Mouse (Mus musculus) hindlimb bud, embryonic 11.5 days (tissue): ENCODE data around the gene Snrpd3.

Experiments used
- DNase-seq: peaks from one replicate; pipeline ENCODE4 v3.0.0-alpha.2; 2012; ENCODE audit warnings: low read depth, low spot score; ENCODE audit errors: extremely low spot score

Gene Snrpd3

DNA sequence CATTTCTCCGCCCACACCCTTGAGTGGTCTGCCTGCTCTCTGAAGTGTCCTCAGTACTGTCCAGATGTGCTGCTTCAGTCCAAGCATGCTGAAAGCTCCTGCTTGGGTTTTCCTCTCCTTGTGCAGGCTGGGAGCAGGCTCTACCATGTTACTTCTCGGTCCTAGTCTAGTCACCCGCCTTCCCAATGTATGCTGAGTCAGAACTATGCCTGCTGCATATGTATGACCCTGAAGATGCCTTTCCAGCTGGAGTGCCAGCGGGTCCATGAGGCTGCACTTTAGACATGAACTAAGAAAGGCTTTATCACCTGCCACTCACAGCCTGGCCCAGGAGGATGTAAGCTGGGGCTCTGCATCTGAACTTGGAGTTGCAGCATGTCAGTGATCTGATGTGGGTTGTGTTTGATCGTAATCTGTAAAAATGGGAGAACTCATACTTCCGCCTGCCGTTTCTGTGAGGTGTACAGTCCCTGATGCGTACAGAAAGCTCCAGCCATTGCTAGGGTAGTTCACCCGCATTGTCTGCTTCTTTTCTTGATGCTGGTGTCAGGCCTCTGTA is 14.3 kb downstream of the Snrpd3 start:
- no peak for DNase-seq

DNA sequence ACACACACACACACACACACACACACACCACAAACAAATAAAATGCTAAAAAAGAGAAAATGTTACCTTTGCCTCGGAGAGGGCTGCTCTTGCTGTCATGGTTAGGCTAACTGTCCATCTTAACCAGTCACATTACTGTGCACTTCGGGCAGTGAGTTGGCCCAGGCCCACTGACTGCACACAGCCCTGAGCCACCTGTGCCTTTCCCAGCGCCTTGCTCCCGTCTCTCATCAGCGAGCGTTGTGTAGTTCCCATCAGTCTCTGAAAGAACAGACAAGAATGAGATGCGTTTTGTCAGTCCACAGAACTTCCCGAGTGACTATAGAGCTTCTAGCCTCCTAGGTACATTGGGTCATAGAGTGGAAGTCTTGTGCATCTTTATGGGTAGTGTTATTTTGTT is 16.9 kb downstream of the Snrpd3 start:
- DNase-seq = no peak

DNA sequence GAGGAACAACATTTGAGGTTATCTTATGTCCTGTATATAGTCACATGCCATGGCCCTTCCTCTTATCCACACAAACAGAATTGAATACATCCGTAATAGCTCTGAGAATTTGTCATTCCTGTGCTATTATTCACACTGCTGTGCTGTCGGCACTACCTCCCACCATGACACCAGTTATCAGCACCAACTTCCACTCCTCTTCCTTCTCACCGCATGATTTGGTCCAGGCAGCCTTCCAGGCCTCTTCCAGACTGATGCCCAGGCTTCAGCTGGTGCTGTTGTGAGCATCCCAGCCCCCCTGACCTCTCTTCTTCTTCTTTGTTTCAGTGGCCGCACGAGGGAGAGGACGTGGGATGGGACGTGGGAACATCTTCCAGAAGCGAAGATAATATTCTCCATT is 17.6 kb downstream of the Snrpd3 start:
- no peak for DNase-seq

DNA sequence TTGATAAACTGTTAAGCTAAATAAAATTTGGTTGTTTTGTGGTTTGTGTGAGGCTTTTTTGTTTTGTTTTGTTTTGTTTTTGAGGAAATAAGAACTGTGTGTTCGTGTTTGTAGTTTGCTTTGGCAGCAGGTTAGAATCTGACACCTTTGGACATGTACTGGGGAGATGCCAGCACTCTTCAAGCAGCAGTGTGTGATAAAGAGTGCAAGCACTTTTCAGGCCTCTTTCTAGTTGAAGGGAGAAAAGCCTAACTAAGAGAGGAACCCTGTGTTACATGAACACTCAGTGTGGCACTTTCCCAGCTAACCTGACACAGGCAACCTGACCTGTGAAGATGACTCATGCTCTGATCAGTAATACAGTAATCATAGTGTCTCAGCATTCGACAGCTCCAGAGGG is 18.1 kb downstream of the Snrpd3 start:
- no peak for DNase-seq

DNA sequence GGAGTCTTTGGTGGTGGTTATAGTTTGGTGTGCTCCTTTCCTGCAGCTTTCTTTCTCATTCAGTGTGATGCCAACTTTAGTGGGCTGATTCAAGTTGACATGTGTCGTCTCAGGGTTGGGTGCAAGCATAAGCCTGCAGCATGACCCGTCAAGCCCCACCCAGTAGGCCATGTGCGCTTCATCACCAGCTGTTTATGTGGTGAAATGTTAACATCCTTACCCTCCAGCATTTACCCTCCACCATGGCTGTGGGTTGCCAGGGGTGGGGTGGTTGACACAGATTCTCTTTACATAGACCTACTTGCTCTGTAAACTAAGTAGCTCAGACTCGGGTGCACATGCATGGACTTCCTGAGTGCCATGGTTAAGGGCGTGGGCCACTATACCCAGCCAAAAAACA is 18.8 kb downstream of the Snrpd3 start:
- no peak for DNase-seq

DNA sequence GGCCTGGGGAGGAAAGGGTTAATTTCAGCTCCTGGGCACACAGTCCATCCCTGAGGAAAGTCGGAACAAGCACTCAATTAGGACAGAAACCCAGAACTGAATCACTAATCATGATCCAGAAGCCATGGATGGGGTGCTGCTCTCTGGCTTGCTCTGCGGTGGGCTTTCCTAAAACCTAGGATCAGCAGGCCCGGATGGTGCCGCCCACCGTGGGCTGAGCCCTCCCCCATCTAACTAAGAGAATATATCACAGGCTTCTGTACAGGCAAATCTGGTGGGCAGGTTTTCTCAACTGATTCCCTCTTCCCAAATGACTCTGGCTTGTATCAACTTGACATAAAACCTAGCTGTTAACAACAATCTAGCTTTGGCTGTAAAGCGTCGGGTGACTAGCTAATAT is 30.6 kb downstream of the Snrpd3 start:
- peak; percentile 16 for DNase-seq

DNA sequence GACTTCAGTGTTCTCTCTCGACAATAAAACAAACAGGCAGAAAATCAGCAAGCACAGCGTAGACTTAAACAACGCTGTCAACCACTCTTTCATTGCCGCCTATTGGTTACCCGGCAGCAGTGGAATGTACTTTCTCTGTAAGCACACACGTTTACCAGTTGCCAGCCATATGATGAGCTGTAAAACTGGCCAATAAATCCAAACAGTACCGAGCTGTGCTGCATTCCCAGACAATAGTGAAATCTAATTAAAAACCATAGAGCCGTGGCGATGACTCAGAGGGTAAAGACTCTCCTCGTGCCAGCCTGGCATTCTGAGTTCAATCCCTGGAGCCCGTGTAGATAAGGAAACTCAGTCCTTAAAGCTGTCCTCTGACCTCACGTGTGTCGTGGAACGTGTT is 31.1 kb downstream of the Snrpd3 start:
- DNase-seq = peak; percentile 14

DNA sequence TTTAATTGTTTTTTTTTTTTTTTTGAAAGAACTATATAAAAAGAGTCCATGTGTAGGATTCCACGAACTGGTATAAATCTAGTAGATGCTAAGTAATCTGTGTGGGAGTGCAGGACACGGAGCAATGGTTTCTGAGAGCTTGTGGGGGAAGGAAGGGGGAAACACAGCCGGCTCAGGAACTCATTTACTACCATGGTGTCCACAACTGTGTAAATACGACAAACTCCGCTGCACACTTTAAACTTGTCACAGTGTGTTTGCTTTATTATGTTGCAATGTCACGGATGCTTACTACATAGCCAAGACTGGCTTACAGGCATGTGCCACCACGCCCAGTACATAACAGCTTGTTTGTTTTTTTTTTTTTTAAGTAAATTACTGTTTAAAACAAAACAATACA is 32.5 kb downstream of the Snrpd3 start:
- DNase-seq = no peak

DNA sequence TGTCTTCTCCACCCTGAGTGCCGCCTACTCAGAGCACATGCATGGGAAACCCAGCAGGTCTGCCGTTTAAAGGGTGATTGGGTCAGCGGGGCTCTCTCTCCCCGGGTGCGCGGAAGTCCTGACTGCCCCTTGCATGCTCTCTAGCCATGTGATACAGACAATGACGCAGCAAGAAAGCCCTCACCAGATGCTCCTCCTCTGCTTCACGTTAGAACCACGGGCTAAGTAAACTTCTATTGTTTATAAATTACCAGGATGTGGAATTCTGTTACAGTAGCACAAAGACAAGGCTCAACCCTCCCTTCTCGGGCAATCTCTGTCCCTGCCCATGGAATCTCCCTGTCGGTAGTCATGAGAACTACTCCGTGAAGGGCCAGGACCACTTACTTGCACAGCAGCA is 33.8 kb downstream of the Snrpd3 start:
- DNase-seq = no peak

DNA sequence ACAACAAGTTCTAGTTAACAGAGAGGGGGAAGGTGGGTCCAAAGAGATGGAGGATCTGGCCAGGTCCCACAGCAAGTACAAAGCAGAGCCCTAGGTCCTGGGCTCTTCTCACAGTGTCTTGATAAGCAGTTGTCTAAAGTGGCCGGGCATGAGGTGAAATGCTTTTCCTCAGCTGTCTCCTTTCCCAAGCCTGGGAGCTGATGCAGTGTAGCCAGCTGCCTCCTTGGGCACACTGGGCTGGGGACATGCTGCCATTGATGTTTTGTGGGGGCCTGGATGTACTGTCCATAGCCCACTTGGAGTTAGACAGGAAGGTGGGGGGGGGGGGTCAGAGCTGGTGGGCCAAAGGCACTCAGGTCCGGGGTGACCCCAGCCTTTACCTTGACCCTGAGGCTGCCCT is 34.8 kb downstream of the Snrpd3 start:
- no peak for DNase-seq

DNA sequence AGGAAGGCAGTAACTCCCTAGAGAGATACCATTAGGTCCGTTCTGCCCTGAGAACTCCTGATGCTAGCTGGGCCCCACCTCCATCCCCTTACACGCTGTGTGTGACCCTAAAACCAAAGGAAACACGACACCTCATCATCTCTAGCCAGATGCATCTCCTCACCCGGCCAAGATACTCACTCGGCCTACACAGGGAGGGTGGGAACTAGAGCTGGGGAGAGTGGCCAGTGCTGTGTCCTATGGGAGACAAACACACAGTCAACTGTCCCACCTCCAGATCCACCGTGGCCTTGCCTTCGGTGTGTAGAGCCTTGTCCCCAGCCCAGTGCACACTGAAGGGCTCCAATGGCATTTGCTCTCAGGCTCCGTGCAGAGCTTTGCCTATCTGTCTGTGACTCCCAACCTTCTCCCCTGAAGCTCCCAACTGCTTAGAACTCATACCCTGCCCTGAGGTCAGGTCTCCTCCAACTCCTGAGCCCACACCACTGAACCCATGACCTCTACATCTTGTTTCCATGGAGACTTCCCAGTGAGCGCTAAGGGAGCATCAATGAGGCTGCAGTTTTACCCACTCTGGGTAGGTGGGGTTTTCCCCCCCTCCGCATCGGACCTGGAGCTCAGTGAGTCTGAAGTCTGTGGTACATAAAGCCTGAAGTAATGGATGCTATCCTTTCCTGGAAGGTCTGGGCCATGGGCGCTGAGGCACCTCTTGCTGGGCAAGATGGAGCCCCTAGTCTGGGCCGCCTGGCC is 35.5 kb downstream of the Snrpd3 start:
- DNase-seq = no peak

DNA sequence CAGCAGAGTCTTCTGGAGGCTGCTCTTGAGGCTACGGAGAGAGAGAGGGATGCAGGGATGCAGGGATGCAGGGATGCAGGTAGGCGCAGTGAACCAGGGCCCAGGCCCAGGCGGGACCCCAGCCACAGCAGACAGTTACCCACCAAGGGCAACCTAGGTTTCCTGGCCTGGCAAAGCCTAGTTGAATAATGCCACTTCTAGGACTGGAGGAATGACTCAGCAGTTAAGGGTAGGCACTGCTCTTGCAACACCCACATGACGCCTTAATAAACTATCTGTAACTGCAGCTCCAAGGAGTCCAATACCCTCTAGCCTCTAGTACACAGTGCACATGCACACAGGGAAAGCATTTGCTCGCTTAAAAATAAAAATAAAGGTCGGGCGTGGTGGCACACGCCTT is 36.7 kb downstream of the Snrpd3 start:
- no peak for DNase-seq

DNA sequence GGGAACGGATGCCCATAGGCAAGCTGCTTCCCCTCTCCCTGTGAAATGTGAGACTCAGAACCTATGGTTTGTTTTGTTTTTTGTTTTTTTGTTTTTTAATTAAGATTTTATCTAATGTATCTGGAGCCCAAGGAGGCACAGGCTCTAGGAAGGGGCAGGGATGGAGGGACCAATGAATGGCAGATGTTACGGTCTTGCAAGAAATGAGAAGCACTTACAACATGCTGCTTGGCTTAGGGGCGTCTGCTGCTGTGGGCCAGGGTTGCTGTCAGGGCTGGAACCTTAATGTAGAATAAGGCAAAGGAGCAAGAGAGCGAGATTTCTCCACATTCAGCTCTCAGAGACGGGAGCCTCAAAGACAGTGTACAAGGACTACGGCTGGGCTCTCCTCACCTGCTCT is 38.2 kb downstream of the Snrpd3 start:
- no peak for DNase-seq

DNA sequence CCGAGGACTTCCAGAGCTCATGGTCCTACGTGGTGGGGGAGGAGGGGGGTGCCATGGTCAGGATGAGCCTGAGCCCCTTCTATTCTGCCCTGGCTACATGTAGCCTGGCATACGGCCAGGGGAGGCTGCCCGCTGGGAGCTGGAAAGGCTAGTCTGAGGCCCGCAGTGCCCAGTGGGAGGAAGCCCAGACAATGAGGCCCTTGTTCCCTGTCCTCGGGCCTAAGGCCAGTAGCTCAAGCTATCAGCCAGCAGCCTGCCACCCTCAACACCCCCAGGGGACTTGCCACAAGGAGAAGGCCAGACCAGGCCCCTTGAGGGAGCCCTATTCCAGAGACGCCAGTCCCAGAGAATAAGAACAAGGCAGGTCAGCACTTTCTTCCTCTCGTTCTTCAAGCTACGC is 38.7 kb downstream of the Snrpd3 start:
- no peak for DNase-seq

DNA sequence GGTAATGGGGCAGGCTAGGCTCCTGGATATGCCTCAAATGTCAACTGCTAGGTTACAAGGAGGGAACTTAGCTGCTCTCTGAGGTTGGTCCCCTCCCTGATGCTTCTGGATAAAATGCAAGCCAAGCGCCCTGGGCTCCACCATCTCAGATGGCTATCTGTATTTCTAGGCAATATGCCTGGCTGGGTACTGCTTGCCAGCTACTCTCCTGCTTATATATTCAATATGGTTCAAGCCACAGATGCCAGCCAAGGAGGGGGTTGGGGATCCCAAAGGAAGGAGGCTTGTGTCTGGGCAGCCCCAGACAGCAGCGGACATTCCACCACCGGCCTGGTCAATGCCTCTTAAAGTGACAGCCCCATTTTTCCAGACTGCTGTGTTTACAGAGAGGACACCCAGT is 41.2 kb downstream of the Snrpd3 start:
- DNase-seq = no peak

DNA sequence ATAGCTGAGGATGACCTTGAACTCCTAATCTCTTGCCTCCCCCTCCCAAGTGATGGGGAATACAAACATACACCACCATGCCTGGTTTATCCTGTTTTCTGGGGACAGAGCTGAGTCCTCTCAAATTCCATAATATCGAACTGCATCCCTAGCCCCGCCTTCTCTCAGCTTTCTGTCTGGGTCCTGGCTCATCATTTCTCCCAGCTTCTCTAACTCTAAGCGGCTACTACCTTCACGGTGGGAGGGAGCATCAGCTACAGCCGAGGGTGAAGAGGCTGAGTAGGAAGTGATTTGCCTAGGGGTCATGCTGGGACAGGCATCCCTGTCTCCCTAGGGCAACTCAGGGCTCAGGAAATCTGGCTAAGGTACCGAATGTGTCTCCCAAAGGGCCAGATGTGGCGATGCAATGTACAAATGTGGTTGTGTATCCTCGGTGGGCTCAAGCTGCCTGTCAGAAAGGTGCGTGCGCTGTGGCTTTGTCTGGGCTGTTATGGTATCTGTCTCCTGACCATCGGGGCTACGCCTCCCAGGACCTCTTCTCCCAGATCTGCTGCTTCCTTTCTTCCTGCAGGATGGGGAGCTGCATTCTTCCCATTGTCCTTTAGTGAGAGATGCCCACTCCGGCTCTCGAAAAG is 41.8 kb downstream of the Snrpd3 start:
- DNase-seq = no peak

DNA sequence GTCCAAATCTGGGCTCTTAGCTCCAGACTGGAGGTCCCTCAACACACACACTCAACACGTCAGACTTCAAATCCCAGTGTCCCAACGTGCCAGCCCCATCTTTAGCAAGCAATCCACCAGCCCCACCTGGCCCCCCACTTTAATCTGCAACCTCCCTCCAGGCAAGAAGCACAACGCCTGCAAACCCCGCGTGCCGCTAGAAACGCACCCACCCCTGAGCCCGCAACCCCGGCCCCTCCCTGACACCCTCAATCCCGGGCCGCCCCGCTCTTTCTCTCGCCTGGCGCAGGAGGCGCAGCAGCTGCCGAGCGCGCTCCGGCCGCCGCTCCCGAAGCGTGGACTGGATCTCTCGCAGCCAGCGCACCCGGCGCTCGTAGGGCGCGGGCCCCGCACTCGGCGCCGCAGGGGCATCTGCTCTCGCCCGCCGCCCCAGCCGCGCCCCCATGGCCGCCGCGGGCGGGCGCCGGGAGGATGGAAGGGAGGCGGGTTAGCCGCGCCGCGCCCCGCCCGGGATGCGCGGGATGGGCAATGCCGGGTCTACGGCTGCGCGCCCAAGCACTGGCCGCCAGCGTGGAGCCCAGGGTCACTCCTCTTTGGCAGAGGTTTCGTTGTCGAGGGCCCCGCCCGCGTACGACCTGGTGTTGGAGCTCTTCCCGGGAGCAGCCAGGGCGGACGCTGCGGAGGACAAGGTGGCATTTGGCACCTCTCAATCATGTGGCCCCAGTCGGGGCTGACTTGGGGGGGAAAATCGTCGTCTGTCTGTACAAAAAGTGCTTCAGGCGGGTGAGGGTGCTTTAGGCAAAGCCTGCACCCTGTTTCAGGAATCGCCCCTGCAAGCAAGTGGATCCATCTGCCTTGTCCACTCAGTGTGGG is 42.6 kb downstream of the Snrpd3 start, which contains the start of gene Lrrc75b:
TSS of gene Lrrc75b (minus strand) at position 655 of the 873 bp plus-strand sequence.
- no peak for DNase-seq

DNA sequence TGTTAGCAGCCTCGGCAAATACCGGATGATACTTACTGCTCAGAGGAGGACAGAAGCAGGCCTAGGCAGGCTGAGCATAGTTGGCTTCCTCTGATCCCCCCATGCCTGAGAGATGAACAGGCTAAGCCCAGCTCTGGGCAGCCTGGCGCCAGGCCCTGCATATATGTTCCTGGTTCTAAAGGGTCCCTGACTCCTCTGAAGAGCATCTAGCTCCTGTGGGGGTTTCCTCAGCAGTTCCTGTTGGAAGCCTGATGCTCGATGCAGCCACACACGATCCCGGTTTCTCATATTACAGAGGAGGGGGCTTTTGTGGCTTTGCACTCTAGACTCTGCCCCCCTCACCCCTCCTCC is 43.2 kb downstream of the Snrpd3 start:
- no peak for DNase-seq

DNA sequence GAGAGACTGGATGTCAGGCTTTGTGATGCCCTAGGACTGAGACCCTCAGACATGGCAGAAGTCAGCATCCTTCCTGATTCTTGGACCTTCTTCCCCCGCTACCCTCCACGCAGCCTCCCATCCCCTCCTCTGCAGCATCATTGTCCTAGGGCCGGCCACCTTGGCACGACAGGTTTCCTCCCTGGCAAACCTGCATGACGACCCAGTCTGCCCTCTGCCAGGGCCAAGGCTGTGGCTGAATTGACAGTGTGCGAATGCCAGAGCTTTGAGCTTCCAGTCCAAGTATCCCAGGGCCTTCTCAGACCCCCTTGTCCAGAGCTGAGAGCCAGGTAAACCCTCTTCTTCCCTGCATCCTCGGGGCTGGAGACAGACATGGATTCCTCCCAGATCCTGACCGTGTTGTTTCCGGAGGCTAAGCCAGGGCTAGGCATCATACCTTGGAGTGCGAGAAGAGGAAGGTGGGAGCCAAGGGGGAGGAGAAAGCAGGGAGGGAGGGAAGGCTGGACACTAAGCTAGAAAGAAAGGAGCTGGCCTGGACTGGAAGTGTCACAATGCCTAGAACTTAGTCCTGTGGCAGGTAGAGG is 43.8 kb downstream of the Snrpd3 start, which contains the start of gene Ggt1:
TSS of gene Ggt1 (plus strand) at position 534 of the 584 bp plus-strand sequence.
- no peak for DNase-seq

DNA sequence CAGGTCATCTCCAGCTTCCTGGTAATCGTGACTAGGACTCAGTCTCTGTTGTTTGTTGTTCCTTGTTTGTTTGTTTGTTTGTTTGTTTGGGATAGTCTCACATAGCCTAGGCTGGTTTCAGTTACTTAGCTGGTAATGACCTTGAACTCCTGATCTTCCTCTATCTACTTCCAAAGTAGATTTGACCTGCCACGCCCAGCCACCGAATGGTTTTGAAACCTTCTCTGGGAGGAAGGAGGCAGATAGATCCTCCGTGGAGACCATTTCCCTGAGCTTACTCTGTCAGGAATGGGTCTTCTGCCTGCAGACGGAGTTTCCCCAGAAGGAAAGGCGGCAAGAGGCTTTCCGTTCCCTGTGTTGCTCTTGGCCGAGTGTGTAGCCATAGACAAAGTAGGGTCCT is 45.2 kb downstream of the Snrpd3 start:
- no peak for DNase-seq

DNA sequence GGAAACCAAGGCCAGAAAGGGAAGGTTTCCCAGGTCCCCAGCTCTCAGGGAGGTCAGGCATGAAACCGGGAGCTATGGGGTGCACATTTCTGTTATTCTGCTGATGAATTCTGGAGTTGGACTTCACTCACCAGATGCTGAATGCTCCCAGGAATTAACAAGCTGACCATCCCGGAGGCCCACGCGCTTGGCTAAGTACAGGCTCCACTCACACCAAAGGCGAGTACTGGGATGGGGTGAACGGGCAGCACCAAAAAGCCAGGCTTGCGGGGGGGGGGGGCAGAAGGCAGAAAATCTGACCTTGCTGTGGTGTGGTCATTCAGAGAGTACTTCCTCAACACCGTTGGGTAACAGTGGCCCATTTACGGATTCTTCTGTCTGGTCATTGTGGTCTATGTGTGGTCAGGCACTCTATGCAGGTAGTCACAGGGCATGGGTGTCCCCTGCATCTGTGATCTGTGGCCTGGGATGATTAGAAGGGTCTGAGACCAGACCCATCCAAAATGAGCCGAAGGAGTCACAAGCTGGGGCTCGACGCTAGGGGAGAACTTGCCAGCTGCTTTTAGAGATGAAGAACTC is 47.4 kb downstream of the Snrpd3 start:
- DNase-seq = no peak
